Mouse (Mus musculus) A20 (cell line): ENCODE data around the gene Fgfr4.

Experiments
- DNase-seq: peaks from one replicate; pipeline ENCODE4 v3.0.0-alpha.2; 2011; ENCODE audit warnings: low read depth, low spot score

The Fgfr4 gene

GRCm38 (mm10) chr13:55152621-55153415 is at the start of gene Fgfr4:
Gene Fgfr4, plus strand, starts transcription at chr13:55152640.
- DNase-seq: no peak

GRCm38 (mm10) chr13:55103351-55103750 is 49.1 kb upstream of the Fgfr4 start:
- no peak for DNase-seq

DNA sequence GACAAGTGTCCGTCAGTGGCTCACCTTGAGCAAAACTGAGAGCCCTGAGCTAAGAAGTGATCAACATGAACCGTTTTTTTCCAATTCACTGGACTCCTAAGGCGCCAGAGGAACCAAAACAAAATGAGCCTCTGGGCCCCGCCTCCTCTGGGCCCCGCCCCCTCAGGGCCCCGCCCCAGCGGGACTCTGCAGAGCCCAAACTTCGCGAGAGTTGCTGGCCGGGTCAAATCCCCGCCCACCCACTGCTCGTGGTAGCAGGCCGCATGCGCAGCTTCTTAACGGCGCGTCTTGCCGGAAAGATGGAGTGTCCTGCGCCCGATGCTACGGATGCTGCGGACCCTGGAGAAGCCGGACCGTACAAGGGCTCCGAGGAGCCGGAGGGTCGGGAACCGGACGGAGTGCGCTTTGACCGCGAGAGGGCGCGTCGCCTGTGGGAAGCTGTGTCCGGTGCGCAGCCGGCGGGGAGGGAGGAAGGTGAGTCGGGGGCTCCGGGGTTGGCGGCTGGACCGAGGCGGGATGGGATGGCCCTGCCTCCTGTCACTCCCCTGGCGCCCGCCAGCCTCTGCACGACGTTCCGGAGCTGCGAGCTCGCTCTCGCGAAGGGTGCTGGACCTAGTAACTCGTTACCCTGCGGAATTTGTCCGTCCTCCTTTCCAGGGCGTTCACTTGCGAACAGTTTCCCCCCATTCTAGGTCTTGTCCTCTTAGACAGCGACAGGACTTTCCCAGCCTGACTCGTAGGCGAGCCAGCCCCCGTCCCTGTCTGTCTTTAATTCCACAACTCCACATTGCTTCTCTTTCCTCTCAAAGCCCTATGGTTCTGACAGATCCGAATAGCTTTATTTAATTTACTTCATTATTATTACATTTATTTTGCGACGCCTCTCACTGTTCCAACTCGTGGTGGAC is 47.1 kb upstream of the Fgfr4 start, which contains the start of gene Zfp346:
Gene Zfp346, plus strand, starts transcription at position 267 of the 908 bp plus-strand sequence.
- peak; percentile 97 for DNase-seq

GRCm38 (mm10) chr13:55105953-55106691 is 46.3 kb upstream of the Fgfr4 start:
- peak; percentile 37 for DNase-seq

DNA sequence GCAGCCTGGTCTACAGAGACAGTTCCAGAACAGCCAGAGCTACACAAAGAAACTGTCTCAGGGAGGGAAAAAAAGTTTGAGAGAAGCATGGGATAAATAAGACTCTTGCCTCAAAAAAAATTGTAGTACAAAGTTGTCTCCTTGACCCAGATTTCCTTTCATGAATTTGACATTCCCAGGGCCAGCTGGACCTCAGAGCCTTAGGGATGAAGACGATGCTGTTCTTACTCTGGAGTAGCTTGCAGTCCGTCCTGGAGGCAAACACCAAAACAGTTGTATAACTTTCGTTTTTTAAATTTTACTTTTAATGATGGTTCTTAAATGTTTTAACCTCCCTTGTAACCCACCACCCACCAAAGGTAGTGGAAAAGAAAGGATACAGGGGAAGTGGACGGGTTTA is 45.3 kb upstream of the Fgfr4 start:
- DNase-seq: no peak

DNA sequence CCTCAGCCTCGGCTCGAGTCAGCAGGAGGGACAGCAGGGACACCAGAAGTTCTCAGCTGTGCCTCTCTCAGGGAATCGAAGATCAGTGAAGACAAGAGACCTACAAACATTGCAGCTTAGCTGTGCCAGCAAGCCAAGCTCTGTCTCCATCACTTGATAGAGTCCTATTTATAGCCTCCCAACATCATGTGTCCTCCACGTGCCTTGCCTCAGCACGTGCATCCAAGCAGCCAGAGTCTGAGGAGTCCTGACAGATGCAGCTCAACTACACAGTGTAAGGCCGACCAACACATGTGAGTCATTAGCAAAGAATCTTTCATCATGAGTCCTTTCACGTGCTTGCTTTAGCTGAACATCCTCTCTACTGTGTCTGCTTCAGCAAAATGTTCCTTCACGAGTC is 44.7 kb upstream of the Fgfr4 start:
- no peak for DNase-seq

- DNase-seq: no peak
Measured at GRCm38 (mm10) chr13:55114375-55114774, 38.1 kb upstream of the Fgfr4 start.

DNA sequence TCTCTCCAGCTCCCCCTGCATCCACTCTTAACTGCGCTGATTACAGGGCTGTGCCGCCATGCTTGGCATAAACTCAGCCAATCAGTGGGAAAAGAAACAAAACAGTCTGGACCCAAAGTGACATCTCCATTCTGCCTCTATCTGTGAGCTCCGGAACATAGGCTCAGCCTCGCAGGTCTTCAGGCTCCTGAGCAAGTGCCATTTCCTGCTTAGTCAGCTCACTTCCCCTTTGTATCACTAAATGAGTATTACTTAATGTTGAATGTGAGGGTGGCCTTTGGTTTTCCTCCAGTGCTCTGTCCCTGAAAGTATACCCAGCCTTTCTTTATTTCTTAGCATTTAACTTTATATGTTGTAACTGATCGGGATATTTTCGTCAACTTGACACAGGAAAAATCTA is 27.5 kb upstream of the Fgfr4 start:
- DNase-seq: peak; percentile 77

DNA sequence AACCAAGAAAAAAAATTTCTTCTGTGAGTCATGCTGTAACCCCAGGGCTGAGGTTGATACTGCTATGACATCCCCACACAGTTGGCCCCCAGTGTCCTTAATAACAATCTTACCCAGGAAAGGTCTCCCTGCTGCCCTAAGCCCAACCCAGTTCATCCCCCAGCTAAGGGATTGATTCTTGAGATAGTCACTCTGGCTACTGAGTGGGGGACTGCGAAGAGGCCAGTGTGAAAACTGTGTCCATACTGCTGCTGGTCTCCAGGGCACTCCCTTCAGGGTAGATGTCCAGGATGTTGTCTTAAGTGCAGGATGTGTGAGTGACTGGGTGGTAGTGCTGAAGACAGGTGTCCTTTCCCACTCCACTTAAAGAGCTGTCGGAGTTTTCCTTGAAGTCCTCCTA is 19.0 kb upstream of the Fgfr4 start, which contains the start of gene Gm17617:
Gene Gm17617, minus strand, starts transcription at position 101 of the 400 bp plus-strand sequence.
- DNase-seq: no peak

DNA sequence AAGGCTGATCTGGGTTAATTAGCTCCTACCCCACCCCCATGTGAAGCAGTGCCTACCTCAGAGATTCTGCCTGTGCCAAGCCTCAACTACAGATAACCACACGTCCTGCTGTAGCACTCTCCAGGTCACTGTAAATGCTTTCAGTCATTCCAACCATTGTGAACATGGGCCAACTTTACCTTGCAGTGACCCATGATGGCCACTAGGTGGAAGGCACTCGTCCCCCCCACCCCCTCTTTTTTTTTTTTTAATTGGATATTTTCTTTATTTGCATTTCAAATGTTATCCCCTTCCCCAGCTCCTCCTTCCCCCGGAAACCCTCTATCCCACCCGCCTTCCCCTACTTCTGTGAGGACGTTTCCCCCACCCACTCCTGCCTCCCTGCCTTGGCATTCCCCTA is 17.1 kb upstream of the Fgfr4 start:
- DNase-seq: peak; percentile 25

DNA sequence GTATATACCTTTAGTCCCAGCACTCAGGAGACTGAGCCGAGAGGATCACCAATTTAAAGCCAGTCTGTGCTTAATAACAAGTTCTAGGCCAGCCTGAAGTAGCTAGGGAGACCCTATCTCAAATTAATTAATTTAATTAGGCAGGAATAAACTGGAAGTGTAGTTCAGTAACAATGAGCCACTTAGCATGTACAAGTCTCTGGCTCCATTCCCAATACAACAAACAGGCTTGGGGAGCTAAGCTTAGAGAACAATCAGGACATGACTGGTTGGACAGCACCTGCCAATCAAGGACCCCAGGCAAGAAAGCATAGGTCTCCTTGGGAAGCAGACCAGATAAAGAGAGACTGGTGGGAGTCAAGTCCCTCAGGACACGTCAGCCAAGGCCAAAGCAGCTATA is 12.2 kb upstream of the Fgfr4 start:
- no peak for DNase-seq

DNA sequence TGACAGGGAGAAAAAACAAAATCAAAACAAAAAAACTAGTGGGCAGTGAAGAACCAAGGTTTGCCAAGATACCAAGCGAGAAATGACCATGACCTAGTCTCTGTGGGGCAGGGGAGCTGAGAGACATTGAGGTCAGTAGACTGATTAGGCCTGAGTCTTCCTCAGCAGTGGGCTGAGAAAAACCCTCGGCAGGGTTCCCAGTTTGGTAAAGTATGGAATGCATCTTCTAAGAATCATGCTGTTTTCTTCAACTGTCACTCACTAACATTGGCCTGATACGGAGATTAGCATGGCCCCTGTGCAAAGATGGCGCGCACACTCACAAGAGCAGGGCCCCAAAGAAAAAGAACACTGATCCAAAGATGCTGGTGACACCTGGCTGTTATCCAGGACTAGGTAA is 1.5 kb downstream of the Fgfr4 start:
- DNase-seq: no peak

GRCm38 (mm10) chr13:55162365-55162764 is 9.9 kb downstream of the Fgfr4 start:
- no peak for DNase-seq

DNA sequence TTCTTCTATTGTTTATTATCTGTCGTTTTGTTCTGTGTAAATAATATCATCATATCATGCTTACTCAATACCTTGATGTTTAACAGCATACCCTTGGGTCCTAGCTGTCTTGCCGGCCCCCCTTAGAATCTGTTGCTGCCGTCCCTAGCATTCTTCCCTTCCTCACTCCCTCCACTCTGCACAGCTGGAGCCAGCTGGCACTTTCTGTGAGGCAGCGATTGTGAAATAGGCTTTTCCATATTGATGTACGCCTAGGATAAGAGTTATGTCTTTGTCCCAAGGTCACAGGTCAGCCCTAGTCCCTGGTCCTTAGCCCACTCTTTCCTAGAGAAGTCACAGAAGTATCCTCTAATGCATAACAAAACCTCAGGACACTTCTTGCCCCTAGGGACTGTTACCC is 11.1 kb downstream of the Fgfr4 start:
- DNase-seq: no peak

DNA sequence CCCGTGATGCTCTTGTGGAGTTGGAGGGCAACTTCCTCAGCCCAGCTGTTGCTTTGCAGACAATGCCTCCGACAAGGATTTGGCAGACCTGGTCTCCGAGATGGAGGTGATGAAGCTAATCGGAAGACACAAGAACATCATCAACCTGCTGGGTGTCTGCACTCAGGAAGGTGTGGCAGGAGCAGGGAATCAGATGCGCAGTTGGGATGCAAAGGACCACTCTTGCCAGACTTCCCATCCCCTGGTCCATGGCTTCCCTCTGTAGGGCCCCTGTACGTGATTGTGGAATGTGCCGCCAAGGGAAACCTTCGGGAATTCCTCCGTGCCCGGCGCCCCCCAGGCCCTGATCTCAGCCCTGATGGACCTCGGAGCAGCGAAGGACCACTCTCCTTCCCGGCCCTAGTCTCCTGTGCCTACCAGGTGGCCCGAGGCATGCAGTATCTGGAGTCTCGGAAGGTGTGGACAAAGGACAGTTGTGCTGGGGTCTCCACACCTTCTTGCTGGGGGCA is 13.4 kb downstream of the Fgfr4 start:
- DNase-seq: no peak

GRCm38 (mm10) chr13:55166806-55167725 is 14.6 kb downstream of the Fgfr4 start:
- no peak for DNase-seq

DNA sequence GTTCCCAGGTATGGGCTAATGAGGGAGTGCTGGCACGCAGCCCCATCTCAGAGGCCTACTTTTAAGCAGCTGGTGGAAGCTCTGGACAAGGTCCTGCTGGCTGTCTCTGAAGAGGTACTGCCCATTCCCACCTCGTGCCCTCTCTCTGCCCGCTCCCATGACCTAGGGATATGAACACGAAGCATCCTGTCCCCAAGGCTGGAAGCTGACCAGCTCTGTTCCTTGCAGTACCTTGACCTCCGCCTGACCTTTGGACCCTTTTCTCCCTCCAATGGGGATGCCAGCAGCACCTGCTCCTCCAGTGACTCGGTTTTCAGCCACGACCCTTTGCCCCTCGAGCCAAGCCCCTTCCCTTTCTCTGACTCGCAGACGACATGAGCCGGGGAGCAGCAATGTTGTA is 15.4 kb downstream of the Fgfr4 start:
- no peak for DNase-seq

GRCm38 (mm10) chr13:55168255-55168654 is 15.8 kb downstream of the Fgfr4 start:
- DNase-seq: no peak

- DNase-seq: no peak
Measured at GRCm38 (mm10) chr13:55168958-55169369, 16.5 kb downstream of the Fgfr4 start.

DNA sequence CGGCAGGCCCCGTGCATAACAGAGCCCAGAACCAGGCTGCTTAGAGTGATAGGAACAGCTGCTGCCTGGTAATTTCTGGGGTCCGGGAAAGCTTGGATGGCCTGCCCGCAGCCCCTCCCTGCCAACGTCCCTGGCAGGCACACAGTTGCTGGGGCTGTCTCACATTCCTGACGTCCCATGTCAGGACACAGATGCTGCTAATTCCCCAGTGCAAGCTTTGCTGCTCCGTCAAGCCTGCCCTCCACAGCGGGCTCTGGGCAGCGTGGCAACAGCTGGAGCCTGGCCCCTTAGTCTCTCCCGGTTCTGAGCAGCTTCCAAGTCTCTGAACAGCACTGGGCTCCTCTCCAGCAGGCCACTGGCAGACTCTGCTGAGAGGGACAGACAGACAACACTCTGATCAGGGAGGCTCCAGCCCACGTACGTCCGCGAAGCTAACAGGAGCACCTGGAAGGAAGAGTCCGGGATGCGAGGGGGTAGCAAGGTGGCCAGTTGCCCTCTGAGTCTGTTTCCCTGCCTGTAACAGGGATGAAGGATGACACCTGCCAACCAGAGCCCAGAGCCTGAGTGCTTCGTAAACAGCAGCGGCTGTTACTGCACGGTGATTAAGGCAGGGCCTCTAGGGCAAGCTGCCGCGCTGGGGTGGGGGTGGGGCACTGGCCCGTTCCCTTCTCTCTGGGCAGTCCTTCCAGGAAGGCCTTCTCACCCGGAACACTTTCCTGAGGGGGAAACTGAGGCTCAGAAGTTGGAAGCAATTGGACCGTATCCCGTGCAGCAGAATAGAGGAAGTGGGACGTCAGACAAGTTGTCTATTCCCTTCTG is 19.3 kb downstream of the Fgfr4 start:
- DNase-seq: peak; percentile 11
